Mouse (Mus musculus): Measurements from ENCODE around the gene Cd5l. TPM values are rescaled to one million over a fixed set of nuclear protein-coding genes. Genes with fewer than 3 reads are reported as not detected.

The Cd5l gene
- total and polyA plus RNA-seq, 3 experiments, result 0.18 to 1.3 (median 0.59) TPM

- H3K9ac ChIP-seq (ENCODE audit: low read depth, low read length), result no peak overlapping the region
- H3K4me1 ChIP-seq (ENCODE audit: control insufficient read depth, insufficient read depth, low read length), result no peaks in the 10 kb centered on the region
- TF ChIP-seq POLR2A (IDR thresholded peaks at IDR 0.05; ENCODE audit: insufficient read depth, low read depth, low read length) (no peak), EP300 (IDR thresholded peaks at IDR 0.05; ENCODE audit: insufficient read depth, low read depth, low read length) (no peak), CTCF (IDR thresholded peaks at IDR 0.05) (no peak)
- no peaks in the 10 kb centered on the region for H3K36me3 ChIP-seq (ENCODE audit: control insufficient read depth, insufficient read depth, low read length)
- no peak overlapping the region for H3K4me3 ChIP-seq
- DNase-seq, result no peak
- no peaks in the 10 kb centered on the region for H3K79me2 ChIP-seq (replicated peaks; ENCODE audit: control insufficient read depth, insufficient read depth, low read length)
- no peaks in the 10 kb centered on the region for H3K27me3 ChIP-seq (ENCODE audit: control insufficient read depth, insufficient read depth, low read length)
- H3K27ac ChIP-seq, result no peak overlapping the region
- intact Hi-C loops (cut with DNase I), result no loop called here
These were observed 1.5 kb downstream of the Cd5l start for GRCm38 (mm10) chr3:87359215-87359614.

- H3K27me3 ChIP-seq (ENCODE audit: control insufficient read depth, insufficient read depth, low read length), result no peaks in the 10 kb centered on the region
- no peak overlapping the region for H3K27ac ChIP-seq
- DNase-seq, result no peak
- no peak overlapping the region for H3K4me3 ChIP-seq
- H3K36me3 ChIP-seq (ENCODE audit: control insufficient read depth, insufficient read depth, low read length), result no peaks in the 10 kb centered on the region
- WGBS, result 82% methylated on average over 6 of the region's 6 CpGs
- H3K4me1 ChIP-seq (ENCODE audit: control insufficient read depth, insufficient read depth, low read length), result no peaks in the 10 kb centered on the region
- no peaks in the 10 kb centered on the region for H3K79me2 ChIP-seq (replicated peaks; ENCODE audit: control insufficient read depth, insufficient read depth, low read length)
- intact Hi-C loops (cut with DNase I), result no loop called here
- no peak overlapping the region for H3K9ac ChIP-seq (ENCODE audit: low read depth, low read length)
- TF ChIP-seq POLR2A (IDR thresholded peaks at IDR 0.05; ENCODE audit: insufficient read depth, low read depth, low read length) (no peak), CTCF (IDR thresholded peaks at IDR 0.05) (no peak), EP300 (IDR thresholded peaks at IDR 0.05; ENCODE audit: insufficient read depth, low read depth, low read length) (no peak)
These were observed 2.8 kb downstream of the Cd5l start for GRCm38 (mm10) chr3:87360466-87360865.

- Histone ChIP-seq H3K4me3 (no peak overlapping the region), H3K4me1 (ENCODE audit: control insufficient read depth, insufficient read depth, low read length) (no peaks in the 10 kb centered on the region), H3K79me2 (replicated peaks; ENCODE audit: control insufficient read depth, insufficient read depth, low read length) (no peaks in the 10 kb centered on the region), H3K27ac (no peak overlapping the region), H3K9ac (ENCODE audit: low read depth, low read length) (no peak overlapping the region), H3K27me3 (ENCODE audit: control insufficient read depth, insufficient read depth, low read length) (no peaks in the 10 kb centered on the region), H3K36me3 (ENCODE audit: control insufficient read depth, insufficient read depth, low read length) (no peaks in the 10 kb centered on the region)
- TF ChIP-seq POLR2A (IDR thresholded peaks at IDR 0.05; ENCODE audit: insufficient read depth, low read depth, low read length), result no peak
- no peak for TF ChIP-seq EP300 (IDR thresholded peaks at IDR 0.05; ENCODE audit: insufficient read depth, low read depth, low read length)
- TF ChIP-seq CTCF (IDR thresholded peaks at IDR 0.05), result no peak
- intact Hi-C loops (cut with DNase I), result no loop called here
- 90% methylated on average over 14 of the region's 14 CpGs for WGBS
- DNase-seq, result no peak
These were observed 8.0 kb downstream of the Cd5l start for GRCm38 (mm10) chr3:87365691-87366090.

- no peak for TF ChIP-seq EP300 (IDR thresholded peaks at IDR 0.05; ENCODE audit: insufficient read depth, low read depth, low read length)
- TF ChIP-seq CTCF (IDR thresholded peaks at IDR 0.05), result no peak
- no peak for TF ChIP-seq POLR2A (IDR thresholded peaks at IDR 0.05; ENCODE audit: insufficient read depth, low read depth, low read length)
- Histone ChIP-seq H3K79me2 (replicated peaks; ENCODE audit: control insufficient read depth, insufficient read depth, low read length) (no peaks in the 10 kb centered on the region), H3K27ac (no peak overlapping the region), H3K4me1 (ENCODE audit: control insufficient read depth, insufficient read depth, low read length) (no peaks in the 10 kb centered on the region), H3K27me3 (ENCODE audit: control insufficient read depth, insufficient read depth, low read length) (no peaks in the 10 kb centered on the region), H3K36me3 (ENCODE audit: control insufficient read depth, insufficient read depth, low read length) (no peaks in the 10 kb centered on the region), H3K9ac (ENCODE audit: low read depth, low read length) (no peak overlapping the region), H3K4me3 (no peak overlapping the region)
- WGBS, result 82% methylated on average over 10 of the region's 10 CpGs
- intact Hi-C loops (cut with DNase I), result no loop called here
- DNase-seq, result no peak
These were observed 9.8 kb downstream of the Cd5l start for GRCm38 (mm10) chr3:87367511-87367910.

GRCm38 (mm10) chr3:87369181-87369580 is 11.5 kb downstream of the Cd5l start:
- H3K79me2 ChIP-seq (replicated peaks; ENCODE audit: control insufficient read depth, insufficient read depth, low read length), result no peaks in the 10 kb centered on the region
- intact Hi-C loops (cut with DNase I), result no loop called here
- no peak for TF ChIP-seq EP300 (IDR thresholded peaks at IDR 0.05; ENCODE audit: insufficient read depth, low read depth, low read length)
- no peak for TF ChIP-seq POLR2A (IDR thresholded peaks at IDR 0.05; ENCODE audit: insufficient read depth, low read depth, low read length)
- 57% methylated on average over 5 of the region's 5 CpGs for WGBS
- no peaks in the 10 kb centered on the region for H3K4me1 ChIP-seq (ENCODE audit: control insufficient read depth, insufficient read depth, low read length)
- H3K4me3 ChIP-seq, result no peak overlapping the region
- no peak for DNase-seq
- H3K27ac ChIP-seq, result no peak overlapping the region
- no peak overlapping the region for H3K9ac ChIP-seq (ENCODE audit: low read depth, low read length)
- no peaks in the 10 kb centered on the region for H3K27me3 ChIP-seq (ENCODE audit: control insufficient read depth, insufficient read depth, low read length)
- no peaks in the 10 kb centered on the region for H3K36me3 ChIP-seq (ENCODE audit: control insufficient read depth, insufficient read depth, low read length)

GRCm38 (mm10) chr3:87376195-87377165 is 18.8 kb downstream of the Cd5l start, which contains the start of gene Fcrl1:
Fcrl1 (plus strand) TSS chr3:87376387.
- H3K36me3 ChIP-seq (ENCODE audit: control insufficient read depth, insufficient read depth, low read length), result no peaks in the 10 kb centered on the region
- no peak for DNase-seq
- TF ChIP-seq CTCF (IDR thresholded peaks at IDR 0.05) (no peak), EP300 (IDR thresholded peaks at IDR 0.05; ENCODE audit: insufficient read depth, low read depth, low read length) (no peak), POLR2A (IDR thresholded peaks at IDR 0.05; ENCODE audit: insufficient read depth, low read depth, low read length) (no peak)
- intact Hi-C loops (cut with DNase I), result no loop called here
- WGBS, result 77% methylated on average over 18 of the region's 18 CpGs
- no peaks in the 10 kb centered on the region for H3K79me2 ChIP-seq (replicated peaks; ENCODE audit: control insufficient read depth, insufficient read depth, low read length)
- H3K27me3 ChIP-seq (ENCODE audit: control insufficient read depth, insufficient read depth, low read length), result no peaks in the 10 kb centered on the region
- H3K9ac ChIP-seq (ENCODE audit: low read depth, low read length), result no peak within 1 kb of the TSS
- H3K4me3 ChIP-seq, result no peak within 1 kb of the TSS
- H3K27ac ChIP-seq, result no peak within 1 kb of the TSS
- H3K4me1 ChIP-seq (ENCODE audit: control insufficient read depth, insufficient read depth, low read length), result no peaks in the 10 kb centered on the region

All from heart, adult 2 months (tissue).